Mouse (Mus musculus): ENCODE measurements at regions not wholly inside any gene's neighbourhood (a gene's known extent, or its start where the extent isn't known, plus 50 kb on each side); places are given as distances from the start of the nearest gene placed in this dataset.

DNA sequence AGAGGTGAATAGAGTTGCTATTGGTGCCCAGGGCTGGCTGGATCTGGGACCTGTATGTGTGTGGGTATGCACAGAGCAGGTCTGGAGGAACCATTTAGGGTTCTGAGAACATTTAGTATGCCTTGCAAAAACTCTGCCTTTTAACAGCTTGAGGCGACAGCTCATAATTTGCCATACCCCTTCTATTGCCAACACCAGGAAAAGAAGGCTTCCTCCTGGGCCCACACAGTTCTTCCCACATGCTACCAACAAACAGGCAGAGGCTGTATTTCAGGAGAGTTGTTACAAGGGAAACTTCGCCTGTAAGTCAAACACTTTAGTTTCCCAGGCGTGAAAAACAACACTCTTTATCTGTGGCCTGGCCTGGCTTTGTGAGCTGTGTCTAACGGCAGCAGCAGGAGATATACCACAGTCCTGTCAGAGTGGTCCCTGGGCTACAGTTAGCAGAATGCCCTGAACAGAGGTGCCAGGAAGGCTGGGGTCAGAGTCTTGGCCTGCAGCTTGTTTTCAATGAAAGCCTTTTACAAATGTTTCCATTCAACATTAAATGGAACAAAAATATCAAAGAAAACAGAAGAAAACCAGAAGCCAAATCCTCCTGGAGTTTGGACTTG lies 225.4 kb downstream of the Dhx35 start:
- DNase-seq: peak; percentile 16 to 46

DNA sequence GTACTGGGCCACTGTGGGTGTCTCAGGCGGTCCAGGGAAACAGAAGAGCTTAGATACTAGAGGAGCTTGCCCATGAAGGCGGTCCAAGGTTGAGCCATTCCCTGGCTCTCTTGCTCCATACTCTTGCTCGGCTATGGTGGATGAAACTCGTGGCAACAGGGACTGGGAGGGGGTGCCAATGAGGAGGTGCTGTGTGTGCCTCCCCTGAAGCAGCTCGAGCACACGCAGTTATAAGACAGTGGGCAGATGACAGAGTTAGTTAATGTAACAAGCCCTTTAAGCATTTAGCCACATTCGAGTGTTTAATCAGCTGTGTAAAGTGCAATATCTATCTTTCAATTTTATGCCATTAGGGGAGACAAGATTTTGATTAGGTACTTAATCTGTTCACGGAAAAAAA lies 237.5 kb downstream of the Dhx35 start:
- DNase-seq: no peak

DNA sequence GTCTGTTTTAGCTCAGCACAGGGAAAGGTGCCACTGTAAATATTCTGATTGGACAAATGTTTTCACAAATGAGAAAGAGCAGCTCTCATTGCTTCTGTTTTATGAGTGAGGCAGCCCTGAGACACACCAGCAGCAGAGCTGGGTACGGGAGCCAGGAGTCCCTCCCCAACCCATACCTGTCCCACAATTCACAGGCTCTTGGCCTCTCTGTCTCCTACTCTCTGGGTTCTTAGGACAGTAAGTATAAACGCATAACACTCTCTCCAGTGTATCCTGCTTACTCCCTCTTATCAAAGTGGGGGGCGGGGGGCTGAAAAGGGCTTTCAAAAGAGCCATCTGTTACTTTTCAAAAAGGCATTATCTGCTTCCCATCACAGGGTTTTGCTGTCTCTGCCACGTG lies 245.3 kb downstream of the Dhx35 start:
- DNase-seq: no peak

GRCm38 (mm10) chr2:159053534-159053933 lies 258.9 kb downstream of the Dhx35 start:
- peak; percentile 35 to 67 for DNase-seq

GRCm38 (mm10) chr2:159053936-159054335 lies 259.3 kb downstream of the Dhx35 start:
- peak; percentile 58 to 77 for DNase-seq

DNA sequence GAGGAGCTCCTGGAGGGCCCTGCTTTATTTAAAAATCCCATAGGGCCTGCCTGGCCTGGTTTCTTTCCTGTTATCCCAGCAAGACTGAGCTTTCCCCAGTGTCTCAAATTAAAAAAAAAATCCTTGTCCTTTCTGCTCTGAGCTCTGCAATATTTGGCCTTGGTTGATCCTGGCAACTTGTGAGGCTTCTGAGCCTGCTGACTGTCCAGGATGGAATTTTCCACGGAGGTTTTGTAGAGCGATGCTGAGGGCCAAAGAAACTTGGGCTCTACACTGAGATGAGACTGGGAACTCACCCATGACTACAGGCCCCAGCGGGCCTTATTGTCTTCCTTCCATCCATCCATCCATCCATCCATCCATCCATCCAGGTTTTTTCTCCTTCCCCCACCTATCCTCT lies 259.8 kb downstream of the Dhx35 start:
- DNase-seq: peak in 1 of 2 experiments; percentile 79

DNA sequence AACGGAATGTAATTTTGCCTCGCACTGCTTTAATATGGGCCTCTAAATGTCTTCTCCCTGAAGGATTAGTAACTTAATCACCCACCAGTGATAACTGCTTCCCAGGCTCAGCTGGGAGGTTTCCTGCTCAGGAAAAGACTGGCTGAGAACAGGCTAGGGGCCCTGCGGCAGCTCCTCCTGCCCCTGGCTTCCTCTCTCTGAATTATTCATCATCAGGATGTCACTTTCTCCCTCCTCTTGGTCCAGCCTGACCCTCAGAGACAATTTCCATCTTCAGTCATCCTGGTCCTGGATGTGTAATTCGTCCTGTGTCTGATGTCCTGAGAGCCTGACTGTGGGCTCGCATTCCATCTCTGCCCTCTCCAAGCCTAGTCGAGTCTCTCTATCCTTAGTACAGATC lies 261.2 kb downstream of the Dhx35 start:
- DNase-seq: peak in 1 of 2 experiments; percentile 11

- peak; percentile 23 to 40 for DNase-seq
Observed at GRCm38 (mm10) chr2:159056960-159057359, 262.4 kb downstream of the Dhx35 start.

- DNase-seq: peak; percentile 36 to 53
Observed at GRCm38 (mm10) chr2:159057506-159057905, 262.9 kb downstream of the Dhx35 start.

DNA sequence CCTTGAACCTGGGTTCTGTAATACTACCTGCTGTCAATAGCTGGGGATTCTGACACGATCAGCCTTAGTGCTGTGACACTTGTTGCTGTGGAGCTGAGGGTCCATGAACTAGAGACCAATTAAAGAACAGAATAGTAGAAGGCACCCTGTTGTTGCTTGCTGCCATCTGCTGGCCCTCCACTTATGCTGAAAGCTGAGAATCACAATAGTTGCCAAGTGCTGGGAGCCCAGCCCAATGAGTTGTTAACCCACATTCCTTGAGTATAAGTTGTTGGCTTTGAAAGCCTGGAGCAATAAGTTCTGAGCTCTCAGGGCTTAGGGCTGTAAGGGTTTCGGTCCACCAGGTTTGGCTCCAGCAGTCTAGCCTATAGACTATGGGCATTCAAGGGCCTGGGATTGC lies 267.7 kb downstream of the Dhx35 start:
- DNase-seq: peak; percentile 31 to 60

DNA sequence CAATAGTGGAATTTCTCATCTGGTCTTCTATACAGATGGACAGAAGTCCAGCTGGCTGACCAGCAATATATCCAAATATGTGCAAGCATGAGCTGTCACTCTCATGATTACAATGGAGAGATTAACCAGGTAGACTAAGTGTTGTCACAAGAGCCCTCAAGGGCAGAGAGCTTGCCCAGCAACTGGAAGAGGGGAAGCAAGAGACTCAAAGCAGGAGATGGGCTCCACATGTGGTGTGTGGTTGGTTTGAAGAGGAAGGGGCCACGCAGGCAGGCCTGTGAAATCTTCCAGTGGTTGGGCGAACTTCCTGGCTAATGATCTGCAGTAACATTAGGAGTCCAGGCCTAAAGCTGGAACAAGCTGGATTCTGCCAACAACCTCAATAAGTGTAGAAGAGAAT lies 268.1 kb downstream of the Dhx35 start:
- DNase-seq: no peak

- DNase-seq: no peak
Observed at GRCm38 (mm10) chr2:159064403-159064970, 269.9 kb downstream of the Dhx35 start.

DNA sequence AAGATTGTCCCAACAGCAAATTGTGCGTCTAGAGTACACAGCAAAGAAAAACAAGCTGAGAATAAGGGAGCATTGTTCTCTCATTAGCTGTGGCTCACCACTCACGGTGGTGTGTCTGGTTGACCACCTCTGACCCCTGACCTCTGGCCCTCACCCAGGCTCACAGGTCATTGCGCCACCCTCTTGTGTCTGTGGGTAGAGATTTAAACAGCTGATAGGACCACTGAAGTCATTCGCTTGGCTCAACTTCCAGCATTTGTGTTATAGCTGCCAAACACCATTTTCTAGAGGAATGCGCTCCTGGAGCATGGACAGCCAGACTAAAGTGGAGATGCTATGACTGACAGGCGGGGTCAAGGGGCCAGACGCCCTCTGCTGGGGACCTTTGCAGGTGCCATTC lies 272.9 kb downstream of the Dhx35 start:
- DNase-seq: no peak

DNA sequence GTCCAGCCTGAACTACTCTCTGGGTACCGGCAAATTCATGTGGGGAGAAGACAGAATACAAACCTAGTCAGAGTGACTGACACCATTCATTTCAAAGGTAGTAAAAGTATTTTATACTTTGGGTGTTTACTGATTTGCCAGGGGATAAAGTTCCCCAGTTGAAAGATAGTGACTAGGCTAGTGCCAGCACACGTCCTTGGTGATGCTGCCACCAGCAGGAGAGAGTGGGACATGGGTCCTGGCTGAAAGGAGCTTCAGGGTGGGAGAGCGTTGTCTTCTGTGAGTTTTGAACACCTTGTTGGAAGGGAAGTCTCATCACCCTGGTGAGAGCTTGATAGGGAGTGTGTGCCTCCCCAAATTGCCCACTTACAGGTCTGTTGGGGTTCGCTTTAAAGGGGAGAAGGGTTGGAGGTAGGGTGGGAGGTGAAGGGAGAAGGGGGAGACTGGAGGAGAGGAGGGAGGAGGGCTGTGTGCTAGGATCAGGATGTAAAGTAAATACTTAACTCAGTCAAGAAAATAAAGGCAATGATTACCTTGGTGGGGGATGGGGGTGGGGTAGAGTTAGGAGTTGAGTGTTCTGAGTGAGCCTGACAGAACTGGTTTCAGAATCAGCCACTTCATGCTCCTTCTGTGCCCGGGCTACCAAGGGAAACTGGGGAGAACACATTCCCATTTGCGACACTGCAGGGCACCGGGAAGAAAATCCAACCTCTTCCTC lies 273.9 kb downstream of the Dhx35 start:
- no peak for DNase-seq

DNA sequence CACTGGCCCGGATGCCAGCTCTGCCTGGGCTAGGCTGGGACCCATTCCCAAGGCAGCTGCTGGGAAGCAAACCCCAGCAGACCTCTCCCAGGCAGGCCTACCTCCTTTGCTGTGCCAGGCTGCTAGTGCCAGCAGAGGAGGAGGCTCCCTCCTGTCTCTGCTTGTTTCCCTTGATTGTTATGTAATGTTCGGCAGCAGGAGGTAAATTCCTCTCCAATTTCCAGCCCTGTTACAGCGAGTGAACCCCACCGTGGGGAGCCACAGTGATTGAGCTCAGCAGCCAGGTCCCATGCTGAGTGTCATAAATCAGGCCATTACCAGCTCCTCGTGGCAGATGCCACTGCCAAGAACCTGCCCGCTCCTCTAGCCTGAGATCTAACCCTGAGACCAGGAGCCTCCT lies 274.6 kb downstream of the Dhx35 start:
- DNase-seq: no peak

- DNase-seq: no peak
Observed at GRCm38 (mm10) chr2:159072997-159073690, 278.5 kb downstream of the Dhx35 start.

DNA sequence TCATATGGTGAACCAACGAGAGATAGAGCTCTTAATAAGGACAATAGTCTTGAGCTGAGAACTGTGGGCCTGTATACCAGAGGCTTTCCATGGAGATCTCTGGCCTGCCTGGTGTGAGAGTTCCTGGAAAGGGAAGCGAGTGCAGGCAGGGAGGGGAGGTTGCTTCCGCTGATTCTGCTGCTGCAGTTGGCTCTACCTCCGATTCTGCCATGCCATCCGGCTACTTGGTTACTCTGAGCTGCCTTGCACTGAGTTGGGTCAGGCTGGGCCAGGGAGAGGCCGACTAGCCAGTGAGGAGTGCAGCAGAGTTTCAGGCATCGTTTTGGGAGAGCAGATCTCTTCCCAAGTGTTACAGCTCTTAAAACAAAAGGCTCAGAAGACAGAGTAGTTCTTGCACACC lies 285.2 kb downstream of the Dhx35 start:
- DNase-seq: no peak

DNA sequence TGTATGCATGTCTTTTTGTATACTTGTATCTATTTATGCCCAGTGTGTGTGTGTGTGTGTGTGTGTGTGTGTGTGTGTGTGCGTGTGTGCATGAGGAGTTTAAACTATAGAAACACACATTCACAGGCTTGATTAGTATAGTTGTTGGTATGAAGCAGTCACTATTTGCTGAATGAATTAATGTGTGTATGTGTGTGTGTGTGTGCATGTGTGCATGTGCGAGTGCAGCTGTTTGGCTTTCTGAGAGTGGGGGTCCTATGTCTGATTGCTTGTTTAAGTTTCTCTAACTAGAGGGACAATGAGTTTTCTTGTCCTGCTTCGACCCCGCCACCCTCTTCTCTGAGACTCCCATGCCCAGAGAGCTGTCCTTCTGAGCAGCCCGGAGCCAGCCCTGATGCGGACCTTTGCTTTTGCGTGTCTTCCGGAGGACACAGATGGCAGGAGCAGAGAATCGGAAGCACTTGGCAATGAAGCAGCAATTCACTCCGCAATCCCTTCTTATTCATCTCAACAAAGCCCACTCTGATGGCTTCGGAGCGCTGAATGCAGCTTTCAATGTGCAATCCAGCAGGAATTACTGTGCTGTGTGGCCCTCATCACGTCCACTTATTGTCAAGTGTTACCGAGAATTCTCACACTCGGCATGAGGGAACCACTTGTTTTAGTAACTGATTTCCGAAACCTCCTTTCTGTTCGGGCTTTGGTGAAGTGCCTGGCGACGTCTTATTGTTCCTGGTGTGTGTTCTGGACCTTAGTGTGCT lies 286.4 kb downstream of the Dhx35 start:
- no peak for DNase-seq

DNA sequence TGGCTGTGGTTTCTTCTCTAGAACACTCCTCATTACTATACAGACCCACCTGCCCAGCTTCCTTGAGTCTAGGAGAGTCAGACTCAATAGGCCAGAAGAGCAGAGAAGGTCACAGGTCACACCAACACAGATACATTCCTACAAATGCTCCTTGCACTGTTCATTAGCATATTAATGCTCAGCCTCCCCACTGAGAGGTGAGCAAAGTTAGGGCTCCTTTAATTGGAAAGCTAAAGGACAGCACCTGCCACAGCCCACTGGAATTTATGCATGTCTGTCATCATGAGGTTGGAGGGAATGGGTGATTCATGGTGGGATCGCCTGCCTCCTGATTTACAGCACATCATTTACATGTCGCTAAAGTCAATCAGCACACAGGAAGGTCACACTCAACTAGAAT lies 292.2 kb downstream of the Dhx35 start:
- no peak for DNase-seq

- DNase-seq: no peak
Observed at GRCm38 (mm10) chr2:159088196-159088595, 293.6 kb downstream of the Dhx35 start.

DNA sequence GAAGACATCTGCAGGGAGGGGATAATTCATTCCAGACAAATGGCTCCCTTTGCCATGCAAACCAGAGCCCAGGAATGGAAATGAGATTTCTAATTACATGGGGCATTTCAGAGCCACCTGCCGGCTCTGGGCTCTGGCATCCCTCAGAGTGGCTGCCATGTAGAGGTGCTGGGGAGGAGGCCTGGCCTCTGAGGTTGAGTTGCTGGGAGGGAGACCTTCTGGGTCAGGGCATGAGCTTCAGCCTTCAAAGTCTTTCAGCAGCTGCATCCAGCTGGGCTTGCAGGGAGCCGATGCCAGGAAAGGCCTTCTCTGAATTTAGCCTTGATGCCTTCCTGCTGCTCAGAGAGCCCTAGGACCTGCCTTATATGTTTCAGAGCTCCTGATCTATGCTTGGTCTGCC lies 302.1 kb downstream of the Dhx35 start:
- peak; percentile 67 to 69 for DNase-seq

GRCm38 (mm10) chr2:159134042-159134441 lies 339.4 kb downstream of the Dhx35 start:
- DNase-seq: peak in 1 of 2 experiments; percentile 8
